Mouse (Mus musculus) G1E-ER4 (cell line): ENCODE data around the gene Cma2. TPM values are rescaled to one million over a fixed set of nuclear protein-coding genes. Genes with fewer than 3 reads are reported as not detected.

ENCODE experiments used
- GATA1 ChIP-seq: IDR thresholded peaks from one replicate; pipeline ENCODE4 v1.8.0; 2012; ENCODE audit warnings: low read length, inconsistent platforms
- polyA plus RNA-seq: library from polyadenylated mRNA; stranded (reverse); fragments of >175 nt; gene quantifications from 2 replicates; pipeline ENCODE4 v1.2.3, GENCODE M21; 2012

Gene Cma2
- polyA plus RNA-seq: not detected in 2 replicates

DNA sequence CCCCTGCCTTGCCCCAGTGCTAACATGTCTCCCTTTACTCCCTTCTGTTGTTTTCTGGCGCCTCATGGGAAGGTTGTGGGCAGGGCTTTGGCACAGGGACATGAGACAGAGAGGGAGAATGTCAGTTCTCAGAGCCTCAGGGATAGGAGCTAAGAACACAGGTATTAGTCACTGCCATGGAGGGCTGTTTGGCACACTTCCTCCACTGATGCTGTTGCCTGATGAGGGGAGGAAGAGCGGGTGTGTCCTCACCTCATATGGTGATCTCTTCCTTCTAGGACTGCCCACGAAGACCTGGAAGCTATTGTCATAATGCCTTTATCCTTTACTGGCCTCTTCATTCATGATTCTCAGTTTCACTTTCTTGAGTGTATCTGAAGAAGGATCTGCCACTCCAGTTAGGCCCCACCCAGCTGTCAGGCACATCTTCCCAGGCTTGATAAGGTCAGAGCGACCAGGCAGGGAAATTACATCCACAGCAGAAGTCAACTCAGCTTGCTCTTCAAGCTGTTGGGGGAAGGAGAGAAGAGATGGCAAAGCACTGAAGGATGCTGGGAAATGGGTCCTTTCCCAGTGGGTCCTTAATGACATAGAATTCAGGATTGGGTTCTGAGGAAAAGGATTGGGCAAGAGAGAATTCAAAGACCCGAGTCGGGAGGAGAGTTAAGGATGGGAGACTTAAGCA is at the start of gene Cma2:
Gene Cma2, plus strand, starts transcription at position 635 of the 685 bp plus-strand sequence.
- no peak for TF ChIP-seq GATA1

GRCm38 (mm10) chr14:55905518-55905917 is 45.3 kb upstream of the Cma2 start:
- TF ChIP-seq GATA1: no peak

DNA sequence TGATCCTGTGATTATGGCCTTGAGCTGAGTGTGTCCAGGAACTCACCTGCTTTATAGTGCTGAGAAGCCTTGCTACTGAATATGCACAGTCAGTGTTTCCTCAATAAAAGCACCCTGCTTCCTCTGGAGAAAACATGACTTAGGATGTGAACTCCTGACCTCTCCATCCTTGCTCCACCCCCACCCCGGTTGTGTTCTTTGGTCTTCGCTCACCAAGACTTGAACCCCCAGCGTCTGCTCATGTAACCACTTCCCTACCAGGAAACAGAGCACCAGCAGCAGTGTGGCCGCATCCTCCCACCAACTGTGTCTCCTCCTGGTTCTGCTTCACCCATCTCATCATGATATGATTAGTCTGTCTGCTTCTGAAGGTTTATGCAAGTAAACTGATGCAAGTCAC is 37.4 kb upstream of the Cma2 start:
- no peak for TF ChIP-seq GATA1

- TF ChIP-seq GATA1: no peak
Measured at GRCm38 (mm10) chr14:55918240-55919082, 32.3 kb upstream of the Cma2 start.

- peak; percentile 93 for TF ChIP-seq GATA1
Measured at GRCm38 (mm10) chr14:55922475-55923232, 28.1 kb upstream of the Cma2 start.

GRCm38 (mm10) chr14:55926847-55927246 is 23.9 kb upstream of the Cma2 start:
- TF ChIP-seq GATA1: no peak

- TF ChIP-seq GATA1: no peak
Measured at GRCm38 (mm10) chr14:55929263-55929997, 21.4 kb upstream of the Cma2 start.

DNA sequence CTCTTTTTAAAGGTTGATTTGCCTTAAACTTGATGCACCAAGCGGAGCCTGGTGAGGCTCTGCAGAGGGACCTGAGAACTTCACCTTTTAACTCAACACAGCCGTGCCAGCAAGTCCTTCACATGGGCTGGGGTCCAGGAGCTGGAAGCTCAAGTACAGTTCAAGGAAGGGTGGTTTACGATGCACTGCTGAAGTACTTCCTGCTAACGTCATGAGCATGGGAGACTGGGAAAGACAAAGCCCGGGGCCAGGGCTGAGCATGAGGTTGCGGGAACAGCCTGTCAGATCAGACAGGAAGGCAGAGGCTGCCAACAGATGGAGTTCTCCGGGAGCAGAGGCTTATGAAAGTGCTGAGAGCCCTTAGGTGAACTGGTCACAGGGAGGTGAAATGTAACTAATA is 17.2 kb upstream of the Cma2 start:
- no peak for TF ChIP-seq GATA1

DNA sequence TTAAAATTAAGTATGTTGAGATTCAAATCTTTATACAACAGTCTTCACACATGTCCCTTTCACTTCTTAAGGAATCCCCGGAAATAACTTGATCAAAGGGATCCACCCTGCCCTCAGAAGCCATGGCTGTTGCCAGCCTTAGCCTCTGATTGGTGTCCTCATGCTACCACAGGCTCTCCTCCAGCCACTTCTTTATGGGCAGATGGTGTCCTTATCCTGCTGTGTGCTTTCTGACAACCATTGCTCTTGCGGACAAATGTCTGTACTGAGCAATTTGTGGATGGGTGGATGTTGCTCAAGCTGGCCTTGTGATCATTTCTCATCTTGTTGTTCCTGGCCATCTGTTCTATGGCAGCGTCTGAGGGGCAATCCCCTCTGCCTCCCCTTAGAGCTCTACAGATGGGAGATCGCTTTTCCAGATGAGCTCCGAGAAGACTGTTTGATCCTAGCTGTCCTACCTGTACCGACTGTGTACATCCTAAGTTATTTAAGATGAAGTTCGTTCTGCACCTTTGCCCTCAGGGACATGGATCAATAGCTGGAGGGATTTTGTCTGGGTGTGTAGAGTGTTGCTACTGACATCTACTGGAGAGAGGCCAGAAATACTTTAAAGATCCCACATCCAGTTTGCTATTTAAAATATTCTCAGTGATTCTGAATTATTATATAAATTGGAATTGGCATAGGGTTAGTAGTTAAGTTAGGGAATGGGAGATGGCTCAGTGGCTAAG is 10.5 kb upstream of the Cma2 start:
- TF ChIP-seq GATA1: no peak

- TF ChIP-seq GATA1: no peak
Measured at GRCm38 (mm10) chr14:55943601-55944000, 7.2 kb upstream of the Cma2 start.

DNA sequence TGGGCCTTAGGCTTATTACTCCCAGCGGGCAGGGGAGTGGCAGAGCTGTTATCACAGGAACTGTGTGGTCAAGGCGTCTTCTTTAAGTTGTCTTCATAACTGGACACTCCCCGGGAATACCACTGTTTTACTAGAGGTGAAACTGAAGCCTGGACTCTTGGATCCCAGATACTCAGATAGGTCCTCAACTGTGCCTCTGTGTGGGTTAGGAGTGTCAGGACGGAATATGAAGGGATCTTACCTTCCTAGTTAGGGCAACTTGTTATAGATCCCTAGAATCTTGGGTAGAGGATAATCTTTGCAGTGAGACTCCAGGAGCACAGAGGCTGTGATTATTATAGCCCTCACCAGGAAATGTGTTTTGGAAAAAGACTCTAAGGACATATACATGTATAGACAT is 6.2 kb upstream of the Cma2 start, which contains the start of gene Cma1:
Gene Cma1, minus strand, starts transcription at position 101 of the 400 bp plus-strand sequence.
- no peak for TF ChIP-seq GATA1

DNA sequence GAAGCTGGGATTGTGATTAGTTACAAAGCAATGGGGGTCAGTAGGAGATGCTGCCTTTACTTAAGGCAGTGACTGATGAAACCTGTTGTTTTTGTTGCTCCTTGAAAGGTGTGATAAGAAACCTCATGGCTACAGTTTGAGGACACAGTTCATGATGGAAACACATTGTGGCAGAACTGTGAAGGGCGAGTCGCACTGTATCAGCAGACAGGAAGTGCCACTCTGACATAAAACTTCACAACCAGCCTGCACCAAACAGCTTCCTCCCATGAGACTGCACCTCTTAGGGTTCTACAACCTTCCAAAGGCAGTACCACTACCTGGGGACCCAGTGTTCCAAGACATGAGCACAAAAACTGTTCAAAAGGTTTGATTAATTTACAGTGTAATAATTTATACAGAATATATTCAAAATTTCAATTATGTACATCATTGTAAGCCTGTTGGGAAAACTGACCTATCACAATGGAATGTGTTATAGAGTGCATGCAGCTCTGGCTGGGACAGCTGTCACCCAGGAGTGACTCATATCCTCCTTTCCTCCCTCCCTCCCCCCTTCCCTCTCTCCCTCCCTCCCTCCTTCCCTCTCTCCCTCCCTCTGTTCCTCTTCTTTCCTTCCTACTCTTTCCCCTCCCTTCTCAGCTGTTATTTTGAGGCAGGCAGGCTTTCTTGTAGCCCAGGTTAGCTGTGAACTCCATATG is 4.4 kb upstream of the Cma2 start:
- no peak for TF ChIP-seq GATA1

- no peak for TF ChIP-seq GATA1
Measured at GRCm38 (mm10) chr14:55963263-55963662, 12.5 kb downstream of the Cma2 start.

GRCm38 (mm10) chr14:56013147-56013546 is 62.4 kb downstream of the Cma2 start:
- TF ChIP-seq GATA1: no peak
